Mouse (Mus musculus): ENCODE data around the gene Sirt3.
A peak's percentile ranks its signal among the peaks of the same experiment; 100 is the strongest.

Sirt3 gene

GRCm38 (mm10) chr7:140848591-140848990, 33.5 kb downstream of the Sirt3 start:
- DNase-seq (ENCODE audit: low spot score) = no peak

- peak; percentile 46 for DNase-seq (ENCODE audit: low spot score)
Measured at GRCm38 (mm10) chr7:140847755-140848580, 34.1 kb downstream of the Sirt3 start, which contains the start of gene Odf3. TSS of gene Odf3 (plus strand) at chr7:140847805.

GRCm38 (mm10) chr7:140846676-140847075, 35.4 kb downstream of the Sirt3 start:
- DNase-seq (ENCODE audit: low spot score) = no peak

- no peak for DNase-seq (ENCODE audit: low spot score)
Measured at GRCm38 (mm10) chr7:140845683-140846082, 36.4 kb downstream of the Sirt3 start.

- peak; percentile 97 for DNase-seq (ENCODE audit: low spot score)
Measured at GRCm38 (mm10) chr7:140844905-140845665, 37.0 kb downstream of the Sirt3 start, which contains the start of gene Scgb1c1. TSS of gene Scgb1c1 (plus strand) at chr7:140845547.

- no peak for DNase-seq (ENCODE audit: low spot score)
Measured at GRCm38 (mm10) chr7:140843806-140844205, 38.3 kb downstream of the Sirt3 start.

GRCm38 (mm10) chr7:140840750-140841735, 41.1 kb downstream of the Sirt3 start:
- no peak for DNase-seq (ENCODE audit: low spot score)

GRCm38 (mm10) chr7:140839556-140839955, 42.6 kb downstream of the Sirt3 start:
- no peak for DNase-seq (ENCODE audit: low spot score)

GRCm38 (mm10) chr7:140836243-140837115, 45.6 kb downstream of the Sirt3 start:
- no peak for DNase-seq (ENCODE audit: low spot score)

GRCm38 (mm10) chr7:140835758-140836087, 46.4 kb downstream of the Sirt3 start:
- DNase-seq (ENCODE audit: low spot score) = no peak

- no peak for DNase-seq (ENCODE audit: low spot score)
Measured at GRCm38 (mm10) chr7:140834968-140835757, 46.9 kb downstream of the Sirt3 start, which contains the start of gene Urah. TSS of gene Urah (plus strand) at chr7:140835018.

- DNase-seq (ENCODE audit: low spot score) = no peak
Measured at GRCm38 (mm10) chr7:140833341-140833740, 48.8 kb downstream of the Sirt3 start.

GRCm38 (mm10) chr7:140831447-140831846, 50.7 kb downstream of the Sirt3 start:
- no peak for DNase-seq (ENCODE audit: low spot score)

GRCm38 (mm10) chr7:140828171-140828881, 53.8 kb downstream of the Sirt3 start:
- DNase-seq (ENCODE audit: low spot score) = no peak

GRCm38 (mm10) chr7:140822731-140823130, 59.4 kb downstream of the Sirt3 start:
- no peak for DNase-seq (ENCODE audit: low spot score)

GRCm38 (mm10) chr7:140821653-140822329, 60.3 kb downstream of the Sirt3 start, which contains the start of gene Zfp941:
TSS of gene Zfp941 (minus strand) at chr7:140822178.
- DNase-seq (ENCODE audit: low spot score) = no peak

- DNase-seq (ENCODE audit: low spot score) = no peak
Measured at GRCm38 (mm10) chr7:140821305-140821652, 60.8 kb downstream of the Sirt3 start.

GRCm38 (mm10) chr7:140820173-140820572, 61.9 kb downstream of the Sirt3 start:
- DNase-seq (ENCODE audit: low spot score) = no peak

Data from ovary, postnatal 14 days (tissue).